Mouse (Mus musculus) heart, embryonic 11.5 days (tissue): ENCODE data around the gene Kri1. TPM values are rescaled to one million over a fixed set of nuclear protein-coding genes. Genes with fewer than 3 reads are reported as not detected.

ENCODE experiments used
- ATAC-seq: fragments of 200-750 bp; cut with Nextera tagmentation; replicated peaks from 2 replicates; pipeline ENCODE4 v1.8.0; 2017; ENCODE audit warnings: moderate library complexity; ENCODE audit not compliant: insufficient number of reproducible peaks, low FRiP score, low TSS enrichment
- H3K27ac ChIP-seq: fragments of 300-500 bp; sonication (generic); 2 replicates; pipeline ENCODE4 v1.5.1; 2014; ENCODE audit warnings: mild to moderate bottlenecking, low read depth, low read length
- H3K27me3 ChIP-seq: fragments of 300-500 bp; sonication (generic); 2 replicates; pipeline ENCODE4 v1.6.1; 2014; ENCODE audit warnings: mild to moderate bottlenecking, low read length, mixed read lengths; ENCODE audit not compliant: control insufficient read depth, insufficient read depth
- H3K36me3 ChIP-seq: fragments of 300-500 bp; sonication (generic); 2 replicates; pipeline ENCODE4 v1.6.1; 2014; ENCODE audit warnings: mild to moderate bottlenecking, low read length, moderate library complexity, mixed read lengths; ENCODE audit not compliant: control insufficient read depth, insufficient read depth
- H3K4me1 ChIP-seq: fragments of 300-500 bp; sonication (generic); 2 replicates; pipeline ENCODE4 v1.6.1; 2014; ENCODE audit warnings: low read length; ENCODE audit not compliant: control insufficient read depth, insufficient read depth
- H3K4me2 ChIP-seq: fragments of 300-500 bp; sonication (generic); 2 replicates; pipeline ENCODE4 v1.6.1; 2014; ENCODE audit warnings: mild to moderate bottlenecking, moderate library complexity
- H3K4me3 ChIP-seq: fragments of 300-500 bp; sonication (generic); 2 replicates; pipeline ENCODE4 v1.5.1; 2014; ENCODE audit warnings: low read depth, low read length
- H3K9ac ChIP-seq: fragments of 300-500 bp; sonication (generic); 2 replicates; pipeline ENCODE4 v1.6.1; 2014; ENCODE audit warnings: mild to moderate bottlenecking, low read depth, low read length, moderate library complexity
- H3K9me3 ChIP-seq: fragments of 300-500 bp; sonication (generic); replicated peaks from 2 replicates; pipeline ENCODE4 v1.6.1; 2016; ENCODE audit warnings: low read length; ENCODE audit not compliant: control insufficient read depth
- WGBS: fragments of 180-500 bp; shearing (Covaris S2); extraction: QIAGEN DNeasy Blood & Tissue Kit; methylation state at CpG from one replicate; pipeline ENCODE4 v1.1.7; 2014; ENCODE audit not compliant: insufficient replicate concordance; 5-methylcytosine and 5-hydroxymethylcytosine counted together
- polyA plus RNA-seq: library from polyadenylated mRNA; unstranded; fragments of >200 nt; fragmentation: Nextera tagmentation; extraction: Ambion mirVana; gene quantifications from 2 replicates; pipeline ENCODE4 v1.2.1, GENCODE M21; 2014

The Kri1 gene
- polyA plus RNA-seq, 1 experiment from 2014 or later: 12.3 TPM

- ATAC-seq: no peak
- no peaks in the 10 kb centered on the region for H3K9me3 ChIP-seq
- peak overlapping the region; percentile 77 for H3K4me3 ChIP-seq
- H3K9ac ChIP-seq: peak overlapping the region; percentile 95
- H3K27me3 ChIP-seq: peaks cover 17% of the 10 kb centered on the region
- H3K4me2 ChIP-seq: peak overlapping the region; percentile 76
- peaks cover 18% of the 10 kb centered on the region for H3K4me1 ChIP-seq
- 36% methylated on average over 4 of the region's 4 CpGs for WGBS
- H3K36me3 ChIP-seq: peaks cover 8% of the 10 kb centered on the region; the same call in 1 of the 2 replicates
- peak overlapping the region; percentile 90 for H3K27ac ChIP-seq
Measured at GRCm38 (mm10) chr9:21239465-21239848, 48.3 kb downstream of the Kri1 start.

- H3K27me3 ChIP-seq: peaks cover 12% of the 10 kb centered on the region
- H3K27ac ChIP-seq: peak within 1 kb of the TSS; percentile 90
- 1% methylated on average over 70 of the region's 90 CpGs for WGBS
- peak within 1 kb of the TSS; percentile 76 for H3K4me2 ChIP-seq
- peak within 1 kb of the TSS; percentile 95 for H3K9ac ChIP-seq
- ATAC-seq: peak; percentile 86
- H3K9me3 ChIP-seq: no peaks in the 10 kb centered on the region
- H3K36me3 ChIP-seq: peaks cover 8% of the 10 kb centered on the region; the same call in 1 of the 2 replicates
- H3K4me3 ChIP-seq: peak within 1 kb of the TSS; percentile 77
- H3K4me1 ChIP-seq: peaks cover 12% of the 10 kb centered on the region
Measured at GRCm38 (mm10) chr9:21238733-21239464, 48.9 kb downstream of the Kri1 start, which contains the start of gene Keap1. Gene Keap1 (minus strand): TSS chr9:21239361.

DNA sequence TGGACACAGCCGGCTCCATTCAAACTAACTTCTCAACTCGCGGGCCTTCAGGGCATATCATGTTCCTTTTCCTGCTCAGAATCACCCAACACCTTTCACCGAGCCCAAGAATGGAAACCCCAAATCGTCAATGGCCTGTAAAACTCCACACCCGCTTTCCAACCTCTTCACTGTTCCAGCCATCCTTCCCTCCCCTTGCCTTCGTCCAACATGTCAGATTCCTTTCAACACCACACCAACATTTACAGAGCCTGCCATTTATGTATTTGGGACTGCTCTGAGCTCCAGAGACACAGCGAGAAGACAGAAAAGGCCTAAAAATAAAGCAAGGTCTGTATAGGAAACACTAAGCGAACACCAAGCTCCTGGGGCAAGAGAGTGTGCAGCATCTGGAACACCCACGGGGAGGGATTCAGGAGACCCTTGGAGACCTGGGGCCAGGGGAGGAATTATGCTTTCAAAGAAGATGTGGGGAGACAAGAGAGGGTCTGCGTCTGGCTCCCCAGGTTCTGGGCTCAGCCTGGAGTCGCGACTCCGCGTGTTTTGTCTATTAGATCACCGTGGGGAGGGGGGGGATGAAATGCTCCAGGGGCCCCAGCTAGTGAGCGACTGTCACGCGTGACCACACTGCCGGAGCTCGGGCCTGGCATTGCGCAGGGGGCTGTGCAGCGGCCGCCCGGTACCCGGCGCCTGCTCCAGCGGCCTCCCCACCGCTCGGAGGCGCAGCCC, 49.6 kb downstream of the Kri1 start:
- WGBS: under 1% methylated on average over 29 of the region's 31 CpGs
- H3K9ac ChIP-seq: peak overlapping the region; percentile 95
- ATAC-seq: no peak
- peaks cover 11% of the 10 kb centered on the region for H3K4me1 ChIP-seq
- peak overlapping the region; percentile 90 for H3K27ac ChIP-seq
- no peaks in the 10 kb centered on the region for H3K9me3 ChIP-seq
- peak overlapping the region; percentile 76 for H3K4me2 ChIP-seq
- peaks cover 4% of the 10 kb centered on the region for H3K27me3 ChIP-seq
- peaks cover 14% of the 10 kb centered on the region for H3K36me3 ChIP-seq
- peak overlapping the region; percentile 77 for H3K4me3 ChIP-seq

DNA sequence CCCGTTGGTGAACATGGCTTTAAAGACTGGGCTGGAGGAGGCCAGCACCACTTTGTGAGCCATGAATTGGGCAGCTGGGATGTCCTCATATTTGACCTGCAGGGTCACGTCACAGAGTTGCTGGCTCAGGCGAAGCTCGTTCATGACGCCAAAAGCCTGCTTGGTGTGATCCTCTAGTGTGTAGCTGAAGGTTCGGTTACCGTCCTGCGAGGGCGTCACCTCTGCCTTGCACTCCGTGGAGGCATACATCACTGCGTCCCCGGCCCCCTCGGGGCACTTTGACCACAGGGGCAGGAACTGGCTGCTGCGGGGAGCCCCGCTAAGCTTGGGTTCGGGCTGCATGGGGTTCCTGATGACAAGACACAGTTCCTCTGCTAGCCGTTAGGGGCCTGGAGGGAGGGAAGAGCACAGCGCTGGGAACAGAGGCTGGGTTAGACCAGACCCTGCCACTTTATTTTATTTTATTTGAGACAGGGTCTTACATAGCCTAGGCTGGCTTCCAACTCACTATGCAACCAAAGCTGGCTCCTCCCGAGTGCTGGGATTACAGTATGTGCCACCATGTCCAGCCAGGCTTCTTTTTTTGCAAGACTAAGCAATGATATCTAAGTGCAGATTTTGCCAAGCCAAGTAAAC, 50.3 kb downstream of the Kri1 start:
- Histone ChIP-seq H3K27ac (peak overlapping the region; percentile 90), H3K4me2 (peak overlapping the region; percentile 76), H3K27me3 (no peaks in the 10 kb centered on the region), H3K9me3 (no peaks in the 10 kb centered on the region), H3K4me3 (peak overlapping the region; percentile 77), H3K4me1 (peaks cover 11% of the 10 kb centered on the region), H3K9ac (peak overlapping the region; percentile 95), H3K36me3 (peaks cover 17% of the 10 kb centered on the region)
- no peak for ATAC-seq
- WGBS: 16% methylated on average over 19 of the region's 19 CpGs

GRCm38 (mm10) chr9:21236991-21237367, 50.8 kb downstream of the Kri1 start:
- H3K4me3 ChIP-seq: peak overlapping the region; percentile 77
- H3K27ac ChIP-seq: peak overlapping the region; percentile 90; the same call in 1 of the 2 replicates
- ATAC-seq: no peak
- peak overlapping the region; percentile 76 for H3K4me2 ChIP-seq
- 79% methylated on average over 25 of the region's 25 CpGs for WGBS
- peak overlapping the region; percentile 95; the same call in 1 of the 2 replicates for H3K9ac ChIP-seq
- peaks cover 17% of the 10 kb centered on the region for H3K36me3 ChIP-seq
- no peaks in the 10 kb centered on the region for H3K9me3 ChIP-seq
- peaks cover 11% of the 10 kb centered on the region for H3K4me1 ChIP-seq
- H3K27me3 ChIP-seq: no peaks in the 10 kb centered on the region

DNA sequence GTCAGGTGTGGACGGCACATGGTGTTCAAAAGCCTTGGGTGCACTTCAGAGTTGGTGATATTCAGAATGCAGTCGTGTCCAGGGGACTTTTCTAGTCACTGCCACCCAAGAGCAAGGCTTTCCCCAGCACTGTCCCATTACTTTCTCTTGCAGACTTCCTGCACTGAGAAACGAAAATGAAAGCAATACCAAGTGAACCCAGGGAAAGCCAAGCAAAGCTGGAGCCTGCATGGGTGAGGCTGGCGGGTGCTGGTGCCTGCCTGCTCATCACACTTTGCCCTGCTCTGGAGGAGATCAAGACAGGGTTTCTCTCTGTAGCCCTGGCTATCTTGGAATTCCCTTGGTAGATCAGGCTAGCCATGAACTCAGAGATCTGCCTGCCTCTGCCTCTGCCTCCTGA, 52.4 kb downstream of the Kri1 start:
- Histone ChIP-seq H3K9ac (no peak overlapping the region), H3K4me3 (no peak overlapping the region), H3K4me2 (no peak overlapping the region), H3K27ac (no peak overlapping the region), H3K36me3 (peaks cover 23% of the 10 kb centered on the region), H3K4me1 (peaks cover 11% of the 10 kb centered on the region), H3K27me3 (no peaks in the 10 kb centered on the region), H3K9me3 (no peaks in the 10 kb centered on the region)
- 82% methylated on average over 4 of the region's 4 CpGs for WGBS
- ATAC-seq: no peak

DNA sequence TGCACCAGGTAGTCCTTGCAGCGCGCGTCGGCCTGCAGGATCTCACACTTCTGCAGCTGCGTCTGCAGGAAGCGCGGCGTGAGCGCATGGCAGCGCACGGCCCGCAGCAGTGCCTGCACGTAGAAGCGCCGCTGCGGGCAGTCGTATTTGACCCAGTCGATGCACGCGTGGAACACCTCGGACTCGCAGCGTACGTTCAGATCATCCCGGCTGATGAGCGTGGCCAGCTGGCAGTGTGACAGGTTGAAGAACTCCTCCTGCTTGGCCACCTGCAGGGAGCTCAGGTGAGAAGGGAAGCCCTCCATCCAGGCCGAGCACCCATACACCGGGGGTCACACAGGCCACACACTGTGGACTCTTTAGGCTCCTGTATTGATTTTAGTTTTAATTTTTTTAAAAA, 54.0 kb downstream of the Kri1 start:
- Histone ChIP-seq H3K9me3 (no peaks in the 10 kb centered on the region), H3K4me3 (no peak overlapping the region), H3K36me3 (peaks cover 27% of the 10 kb centered on the region), H3K27me3 (no peaks in the 10 kb centered on the region), H3K4me1 (peaks cover 11% of the 10 kb centered on the region), H3K4me2 (no peak overlapping the region), H3K27ac (no peak overlapping the region), H3K9ac (no peak overlapping the region)
- WGBS: 78% methylated on average over 28 of the region's 28 CpGs
- no peak for ATAC-seq

- Histone ChIP-seq H3K27me3 (no peaks in the 10 kb centered on the region), H3K4me1 (peaks cover 11% of the 10 kb centered on the region), H3K4me2 (no peak overlapping the region), H3K4me3 (no peak overlapping the region), H3K36me3 (peaks cover 27% of the 10 kb centered on the region), H3K9ac (no peak overlapping the region), H3K27ac (no peak overlapping the region), H3K9me3 (no peaks in the 10 kb centered on the region)
- WGBS: 88% methylated on average over 29 of the region's 29 CpGs
- no peak for ATAC-seq
Measured at GRCm38 (mm10) chr9:21233366-21233765, 54.4 kb downstream of the Kri1 start.
